Mouse (Mus musculus): ENCODE results near the gene Sash3. TPM values are rescaled to one million over a fixed set of nuclear protein-coding genes. Genes with fewer than 3 reads are reported as not detected.

The Sash3 gene
- polyA plus RNA-seq, 1 experiment, result not detected

DNA sequence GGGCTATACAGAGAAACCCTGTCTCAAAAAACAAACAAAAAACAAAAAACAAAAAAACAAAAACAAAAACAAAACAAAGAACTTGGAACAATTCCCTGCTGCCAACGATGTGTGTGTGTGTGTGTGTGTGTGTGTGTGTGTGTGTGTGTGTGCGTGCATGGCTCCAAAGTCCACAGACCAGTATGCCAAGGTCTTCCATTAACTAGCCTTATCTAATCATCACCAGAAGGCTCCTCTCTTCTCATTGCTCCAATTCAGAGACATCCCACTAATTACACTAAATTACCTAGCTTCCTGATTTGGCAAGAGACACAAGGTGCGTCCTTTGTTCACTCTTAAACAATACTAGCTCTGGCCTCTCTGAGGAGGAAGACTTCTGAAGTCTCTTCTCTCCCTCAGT lies 54.5 kb downstream of the Sash3 start:
- Histone ChIP-seq H3K4me3 (ENCODE audit: insufficient read depth, poor library complexity, severe bottlenecking) (no peak overlapping the region), H3K36me3 (ENCODE audit: control insufficient read depth, insufficient read depth) (no peaks in the 10 kb centered on the region), H3ac (ENCODE audit: control insufficient read depth, insufficient read length, low read depth) (no peak overlapping the region), H3K79me3 (ENCODE audit: low read depth) (no peaks in the 10 kb centered on the region), H3K27me3 (ENCODE audit: control insufficient read depth, insufficient read depth, insufficient read length) (no peaks in the 10 kb centered on the region), H3K79me2 (ENCODE audit: control insufficient read depth, insufficient read depth) (no peaks in the 10 kb centered on the region)
- no peak for TF ChIP-seq FOSL1 (IDR thresholded peaks at IDR 0.05; ENCODE audit: insufficient read depth, low read length, poor library complexity, severe bottlenecking)
- TF ChIP-seq CEBPB (IDR thresholded peaks at IDR 0.05; ENCODE audit: low read depth), result no peak
- TF ChIP-seq MAX (IDR thresholded peaks at IDR 0.05), result no peak
- no peak for TF ChIP-seq MYOG (IDR thresholded peaks at IDR 0.05; ENCODE audit: control insufficient read depth, extremely low read depth, insufficient read length)
- no peak for TF ChIP-seq CTCF (IDR thresholded peaks at IDR 0.05; ENCODE audit: control insufficient read depth, insufficient read depth, insufficient read length)
- TF ChIP-seq USF1 (IDR thresholded peaks at IDR 0.05; ENCODE audit: low read depth), result no peak
- TF ChIP-seq MYOD1 (IDR thresholded peaks at IDR 0.05; ENCODE audit: control insufficient read depth, insufficient read length, low read depth), result no peak

DNA sequence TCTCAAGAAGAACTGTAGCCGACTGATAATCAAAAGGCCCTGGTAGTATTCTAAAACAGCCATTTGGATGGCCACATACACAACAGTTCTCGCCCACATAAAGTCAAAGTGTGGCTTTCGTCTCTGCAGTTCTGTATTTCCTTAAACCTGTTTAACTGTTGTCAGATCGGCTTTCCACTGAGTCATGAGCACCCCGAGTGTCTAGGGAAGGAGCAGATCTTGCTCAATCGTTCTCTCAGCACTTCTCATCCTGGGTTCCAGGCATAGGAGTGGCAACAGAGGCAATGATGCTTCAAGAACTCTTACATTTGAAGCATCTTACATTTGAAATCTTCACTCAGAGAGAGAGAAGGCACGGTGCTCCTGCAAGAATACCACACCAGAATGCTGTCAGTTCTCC lies 55.7 kb downstream of the Sash3 start:
- no peaks in the 10 kb centered on the region for H3K79me2 ChIP-seq (ENCODE audit: control insufficient read depth, insufficient read depth)
- TF ChIP-seq FOSL1 (IDR thresholded peaks at IDR 0.05; ENCODE audit: insufficient read depth, low read length, poor library complexity, severe bottlenecking) (no peak), MAX (IDR thresholded peaks at IDR 0.05) (no peak), CTCF (IDR thresholded peaks at IDR 0.05; ENCODE audit: control insufficient read depth, insufficient read depth, insufficient read length) (no peak), MYOD1 (IDR thresholded peaks at IDR 0.05; ENCODE audit: control insufficient read depth, insufficient read length, low read depth) (no peak), CEBPB (IDR thresholded peaks at IDR 0.05; ENCODE audit: low read depth) (no peak), USF1 (IDR thresholded peaks at IDR 0.05; ENCODE audit: low read depth) (no peak), MYOG (IDR thresholded peaks at IDR 0.05; ENCODE audit: control insufficient read depth, extremely low read depth, insufficient read length) (no peak)

GRCm38 (mm10) chrX:48202436-48202835 lies 56.2 kb downstream of the Sash3 start:
- no peaks in the 10 kb centered on the region for H3K79me2 ChIP-seq (ENCODE audit: control insufficient read depth, insufficient read depth)
- H3K27me3 ChIP-seq (ENCODE audit: control insufficient read depth, insufficient read depth, insufficient read length), result no peaks in the 10 kb centered on the region
- H3K36me3 ChIP-seq (ENCODE audit: control insufficient read depth, insufficient read depth), result no peaks in the 10 kb centered on the region
- H3K4me3 ChIP-seq (ENCODE audit: insufficient read depth, poor library complexity, severe bottlenecking), result no peak overlapping the region
- no peak overlapping the region for H3ac ChIP-seq (ENCODE audit: control insufficient read depth, insufficient read length, low read depth)
- H3K79me3 ChIP-seq (ENCODE audit: low read depth), result no peaks in the 10 kb centered on the region
- TF ChIP-seq CEBPB (IDR thresholded peaks at IDR 0.05; ENCODE audit: low read depth), result no peak
- TF ChIP-seq FOSL1 (IDR thresholded peaks at IDR 0.05; ENCODE audit: insufficient read depth, low read length, poor library complexity, severe bottlenecking), result no peak
- TF ChIP-seq MYOG (IDR thresholded peaks at IDR 0.05; ENCODE audit: control insufficient read depth, extremely low read depth, insufficient read length), result no peak
- TF ChIP-seq CTCF (IDR thresholded peaks at IDR 0.05; ENCODE audit: control insufficient read depth, insufficient read depth, insufficient read length), result no peak
- no peak for TF ChIP-seq MYOD1 (IDR thresholded peaks at IDR 0.05; ENCODE audit: control insufficient read depth, insufficient read length, low read depth)
- no peak for TF ChIP-seq MAX (IDR thresholded peaks at IDR 0.05)
- no peak for TF ChIP-seq USF1 (IDR thresholded peaks at IDR 0.05; ENCODE audit: low read depth)

More for the DNA sequence above, 55.7 kb downstream of the Sash3 start:
- no peak overlapping the region for H3ac ChIP-seq (ENCODE audit: control insufficient read depth, insufficient read length, low read depth)
- H3K4me3 ChIP-seq (ENCODE audit: insufficient read depth, poor library complexity, severe bottlenecking), result no peak overlapping the region
- H3K27me3 ChIP-seq (ENCODE audit: control insufficient read depth, insufficient read depth, insufficient read length), result no peaks in the 10 kb centered on the region
- H3K79me3 ChIP-seq (ENCODE audit: low read depth), result no peaks in the 10 kb centered on the region
- no peaks in the 10 kb centered on the region for H3K36me3 ChIP-seq (ENCODE audit: control insufficient read depth, insufficient read depth)

- H3K36me3 ChIP-seq (ENCODE audit: control insufficient read depth, insufficient read depth), result no peaks in the 10 kb centered on the region
- no peaks in the 10 kb centered on the region for H3K27me3 ChIP-seq (ENCODE audit: control insufficient read depth, insufficient read depth, insufficient read length)
- H3K4me3 ChIP-seq (ENCODE audit: insufficient read depth, poor library complexity, severe bottlenecking), result no peak overlapping the region
- no peaks in the 10 kb centered on the region for H3K79me2 ChIP-seq (ENCODE audit: control insufficient read depth, insufficient read depth)
- H3ac ChIP-seq (ENCODE audit: control insufficient read depth, insufficient read length, low read depth), result no peak overlapping the region
- H3K79me3 ChIP-seq (ENCODE audit: low read depth), result no peaks in the 10 kb centered on the region
- TF ChIP-seq MAX (IDR thresholded peaks at IDR 0.05) (no peak), MYOG (IDR thresholded peaks at IDR 0.05; ENCODE audit: control insufficient read depth, extremely low read depth, insufficient read length) (no peak), CTCF (IDR thresholded peaks at IDR 0.05; ENCODE audit: control insufficient read depth, insufficient read depth, insufficient read length) (no peak), MYOD1 (IDR thresholded peaks at IDR 0.05; ENCODE audit: control insufficient read depth, insufficient read length, low read depth) (no peak)
These were observed 56.8 kb downstream of the Sash3 start for GRCm38 (mm10) chrX:48202995-48203394.

DNA sequence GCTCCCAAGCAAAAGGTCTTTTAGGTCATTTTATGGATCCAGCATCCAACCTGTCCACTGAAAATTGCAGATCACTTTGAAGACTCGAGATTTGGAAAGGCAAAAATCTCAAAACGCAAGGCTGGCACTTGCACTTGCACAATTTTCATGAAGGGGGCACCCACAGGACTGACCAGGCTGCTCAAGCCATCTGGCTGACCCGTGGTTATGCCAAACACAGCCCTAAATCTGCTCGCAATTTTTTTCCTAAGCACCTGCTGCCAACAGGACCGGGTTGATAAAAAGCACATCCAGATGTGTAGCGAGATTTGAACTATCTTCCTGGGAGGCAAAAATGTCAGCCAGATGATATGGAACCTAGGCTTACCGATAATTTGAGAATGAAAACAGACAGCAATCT lies 57.5 kb downstream of the Sash3 start:
- Histone ChIP-seq H3K36me3 (ENCODE audit: control insufficient read depth, insufficient read depth) (no peaks in the 10 kb centered on the region), H3K79me3 (ENCODE audit: low read depth) (no peaks in the 10 kb centered on the region), H3ac (ENCODE audit: control insufficient read depth, insufficient read length, low read depth) (no peak overlapping the region), H3K27me3 (ENCODE audit: control insufficient read depth, insufficient read depth, insufficient read length) (no peaks in the 10 kb centered on the region), H3K4me3 (ENCODE audit: insufficient read depth, poor library complexity, severe bottlenecking) (no peak overlapping the region), H3K79me2 (ENCODE audit: control insufficient read depth, insufficient read depth) (no peaks in the 10 kb centered on the region)
- TF ChIP-seq CTCF (IDR thresholded peaks at IDR 0.05; ENCODE audit: control insufficient read depth, insufficient read depth, insufficient read length) (no peak), USF1 (IDR thresholded peaks at IDR 0.05; ENCODE audit: low read depth) (no peak), CEBPB (IDR thresholded peaks at IDR 0.05; ENCODE audit: low read depth) (no peak), MYOD1 (IDR thresholded peaks at IDR 0.05; ENCODE audit: control insufficient read depth, insufficient read length, low read depth) (no peak), FOSL1 (IDR thresholded peaks at IDR 0.05; ENCODE audit: insufficient read depth, low read length, poor library complexity, severe bottlenecking) (no peak), MAX (IDR thresholded peaks at IDR 0.05) (no peak), MYOG (IDR thresholded peaks at IDR 0.05; ENCODE audit: control insufficient read depth, extremely low read depth, insufficient read length) (no peak)

DNA sequence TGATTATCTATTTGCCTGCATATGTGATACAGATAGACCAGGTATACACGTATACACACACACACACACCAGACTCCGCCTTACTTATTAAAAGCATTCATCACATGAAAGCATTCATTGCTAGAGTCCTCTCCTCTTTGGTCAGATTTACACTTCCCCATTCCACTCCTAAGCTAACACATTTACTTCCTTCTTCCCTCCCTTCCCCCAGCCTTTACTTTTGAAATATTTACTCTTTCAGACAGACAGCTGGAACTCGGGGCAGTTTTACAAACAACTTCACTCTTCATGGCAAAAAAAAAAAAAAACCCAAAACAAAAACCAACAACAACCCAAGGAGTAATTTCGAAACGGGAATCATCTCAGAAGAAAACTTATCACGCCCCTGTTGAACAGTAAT lies 58.2 kb downstream of the Sash3 start:
- Histone ChIP-seq H3K36me3 (ENCODE audit: control insufficient read depth, insufficient read depth) (no peaks in the 10 kb centered on the region), H3K79me2 (ENCODE audit: control insufficient read depth, insufficient read depth) (no peaks in the 10 kb centered on the region), H3K79me3 (ENCODE audit: low read depth) (no peaks in the 10 kb centered on the region), H3K27me3 (ENCODE audit: control insufficient read depth, insufficient read depth, insufficient read length) (no peaks in the 10 kb centered on the region), H3K4me3 (ENCODE audit: insufficient read depth, poor library complexity, severe bottlenecking) (no peak overlapping the region), H3ac (ENCODE audit: control insufficient read depth, insufficient read length, low read depth) (no peak overlapping the region)
- no peak for TF ChIP-seq MYOG (IDR thresholded peaks at IDR 0.05; ENCODE audit: control insufficient read depth, extremely low read depth, insufficient read length)
- no peak for TF ChIP-seq FOSL1 (IDR thresholded peaks at IDR 0.05; ENCODE audit: insufficient read depth, low read length, poor library complexity, severe bottlenecking)
- TF ChIP-seq USF1 (IDR thresholded peaks at IDR 0.05; ENCODE audit: low read depth), result no peak

Data from C2C12 (cell line).